Mouse (Mus musculus) liver, embryonic 14.5 days (tissue): ENCODE measurements at regions not wholly inside any gene's neighbourhood (a gene's known extent, or its start where the extent isn't known, plus 50 kb on each side); places are given as distances from the start of the nearest gene placed in this dataset.

Experiments
- CTCF ChIP-seq: IDR thresholded peaks from 2 replicates; pipeline ENCODE4 v1.5.1; 2016; ENCODE audit warnings: antibody characterized with exemption, low read depth, control low read depth
- EP300 ChIP-seq: IDR thresholded peaks from 2 replicates; pipeline ENCODE4 v1.6.1; 2016; ENCODE audit warnings: antibody characterized with exemption, low read depth

- no peak for TF ChIP-seq CTCF
- TF ChIP-seq EP300, result no peak
Observed at GRCm38 (mm10) chr4:56643999-56644962, 95.6 kb upstream of the Gm26657 start.
